ENCODE assay signal across 8 mouse cellular contexts in genomic region chr8:105607062-105607461, GRCm38 (mm10). TPM values are rescaled to one million over a fixed set of nuclear protein-coding genes. Genes with fewer than 3 reads are reported as not detected.
DNase-seq lines count a peak whose midpoint lies in the region; ATAC-seq and TF ChIP-seq lines count a peak whose summit lies in the region.

No protein-coding gene starts in this region.

- no peak for TF ChIP-seq CTCF in layer of hippocampus, adult 2 months (conservative IDR thresholded peaks at IDR 0.05)

- H3K4me3 ChIP-seq in layer of hippocampus, adult 2 months = peak overlapping the region; percentile 93
- H3K4me3 ChIP-seq in embryonic facial prominence, embryonic 10.5 days = peak overlapping the region; percentile 89
- peak overlapping the region; percentile 88 for H3K4me3 ChIP-seq in hindbrain, embryonic 13.5 days
- peak overlapping the region; percentile 80 for H3K4me3 ChIP-seq in midbrain, embryonic 14.5 days (replicated peaks; ENCODE audit: low read depth, low read length)

- peaks cover 39% of the 10 kb centered on the region for H3K4me1 ChIP-seq in embryonic facial prominence, embryonic 10.5 days
- H3K4me1 ChIP-seq in hindbrain, embryonic 13.5 days (replicated peaks) = peaks cover 34% of the 10 kb centered on the region
- H3K4me1 ChIP-seq in midbrain, embryonic 14.5 days (ENCODE audit: control insufficient read depth, insufficient read depth, low read length) = peaks cover 13% of the 10 kb centered on the region

- H3K9ac ChIP-seq in hindbrain, embryonic 13.5 days = peak overlapping the region; percentile 93
- H3K9ac ChIP-seq in midbrain, embryonic 14.5 days (replicated peaks; ENCODE audit: low read length) = peak overlapping the region; percentile 92; the same call in 1 of the 2 replicates

- no peaks in the 10 kb centered on the region for H3K9me3 ChIP-seq in embryonic facial prominence, embryonic 10.5 days
- no peaks in the 10 kb centered on the region for H3K9me3 ChIP-seq in hindbrain, embryonic 13.5 days
- no peaks in the 10 kb centered on the region for H3K9me3 ChIP-seq in midbrain, embryonic 14.5 days (ENCODE audit: control insufficient read depth, low read length)

- no peak for DNase-seq in layer of hippocampus, adult 2 months (ENCODE audit: low spot score in 2 of 2)
- no peak for DNase-seq in layer of hippocampus, adult 18-20 months (ENCODE audit: low spot score in 2 of 2)
- DNase-seq in embryonic facial prominence, embryonic 10.5 days (ENCODE audit: low spot score) = no peak
- no peak for DNase-seq in midbrain, embryonic 14.5 days
- DNase-seq in layer of hippocampus, postnatal 10 days (ENCODE audit: low spot score in 2 of 2) = no peak
- DNase-seq in cerebellum, adult 11 months = no peak
- no peak for DNase-seq in spleen, postnatal 36 days (ENCODE audit: low spot score in 2 of 2)

- H3K36me3 ChIP-seq in embryonic facial prominence, embryonic 10.5 days (replicated peaks) = no peaks in the 10 kb centered on the region
- no peaks in the 10 kb centered on the region for H3K36me3 ChIP-seq in hindbrain, embryonic 13.5 days
- H3K36me3 ChIP-seq in midbrain, embryonic 14.5 days (ENCODE audit: control insufficient read depth, insufficient read depth, low read length) = no peaks in the 10 kb centered on the region

- H3K4me2 ChIP-seq in hindbrain, embryonic 13.5 days = peak overlapping the region; percentile 93
- H3K4me2 ChIP-seq in midbrain, embryonic 14.5 days (ENCODE audit: low read length) = peak overlapping the region; percentile 97

- H3K27me3 ChIP-seq in embryonic facial prominence, embryonic 10.5 days (replicated peaks; ENCODE audit: low read depth, poor library complexity, severe bottlenecking) = peaks cover 24% of the 10 kb centered on the region
- H3K27me3 ChIP-seq in hindbrain, embryonic 13.5 days = peaks cover 9% of the 10 kb centered on the region
- H3K27me3 ChIP-seq in midbrain, embryonic 14.5 days (ENCODE audit: control insufficient read depth, insufficient read depth, low read length) = peaks cover 4% of the 10 kb centered on the region; the same call in 1 of the 2 replicates

- ATAC-seq in hindbrain, embryonic 13.5 days (ENCODE audit: low FRiP score) = no peak
- ATAC-seq in midbrain, embryonic 14.5 days (ENCODE audit: low FRiP score, low TSS enrichment) = no peak

- WGBS in embryonic facial prominence, embryonic 10.5 days = 8% methylated on average over 10 of the region's 10 CpGs
- 6% methylated on average over 10 of the region's 10 CpGs for WGBS in hindbrain, embryonic 13.5 days
- 7% methylated on average over 10 of the region's 10 CpGs for WGBS in midbrain, embryonic 14.5 days

- peak overlapping the region; percentile 96 for H3K27ac ChIP-seq in layer of hippocampus, adult 2 months
- peak overlapping the region; percentile 73; the same call in 1 of the 2 replicates for H3K27ac ChIP-seq in embryonic facial prominence, embryonic 10.5 days (replicated peaks)
- H3K27ac ChIP-seq in hindbrain, embryonic 13.5 days = peak overlapping the region; percentile 94
- H3K27ac ChIP-seq in midbrain, embryonic 14.5 days (replicated peaks; ENCODE audit: low read depth, low read length) = peak overlapping the region; percentile 93

RNA-seq across cellular contexts. Expression of gene Ripor1, which starts 2.0 kb away (rescaled TPM):
- 10 to 100 TPM; 88.7 to 94.8 TPM for total RNA-seq in layer of hippocampus, adult 2 months (2021)
- 10 to 100 TPM; 89.8 to 92.1 TPM for total RNA-seq in layer of hippocampus, adult 18-20 months (2021)
- polyA plus RNA-seq in embryonic facial prominence, embryonic 10.5 days (2016; fragmentation: Nextera tagmentation; extraction: Ambion mirVana) = 13.5 and 15.9 TPM in 2 replicates
- 26.6 and 27.1 TPM in 2 replicates for polyA plus RNA-seq in hindbrain, embryonic 13.5 days (2015; fragmentation: Nextera tagmentation; extraction: Ambion mirVana)
- 23.8 and 26.2 TPM in 2 replicates for polyA plus RNA-seq in midbrain, embryonic 14.5 days (2014; fragmentation: Nextera tagmentation; extraction: Ambion mirVana)
- 10 to 100 TPM; 73.6 to 81.2 TPM for total RNA-seq in layer of hippocampus, postnatal 10 days (2021)

RNA-seq across cellular contexts. Expression of gene Ctcf, which starts 29.3 kb away (rescaled TPM):
- 10 to 100 TPM; 70.4 to 82.6 TPM for total RNA-seq in layer of hippocampus, adult 2 months (2021)
- total RNA-seq in layer of hippocampus, adult 18-20 months (2021) = 10 to 100 TPM; 80.7 to 84.5 TPM
- polyA plus RNA-seq in embryonic facial prominence, embryonic 10.5 days (2016; fragmentation: Nextera tagmentation; extraction: Ambion mirVana) = 136 and 137 TPM in 2 replicates
- polyA plus RNA-seq in hindbrain, embryonic 13.5 days (2015; fragmentation: Nextera tagmentation; extraction: Ambion mirVana) = 114 and 120 TPM in 2 replicates
- polyA plus RNA-seq in midbrain, embryonic 14.5 days (2014; fragmentation: Nextera tagmentation; extraction: Ambion mirVana) = 75.7 and 96.9 TPM in 2 replicates
- 10 to 100 TPM; 63.6 to 67.7 TPM for total RNA-seq in layer of hippocampus, postnatal 10 days (2021)

RNA-seq across cellular contexts. Expression of gene Agrp, which starts 30.1 kb away (rescaled TPM):
- not detected for total RNA-seq in layer of hippocampus, adult 2 months (2021)
- total RNA-seq in layer of hippocampus, adult 18-20 months (2021) = not detected
- polyA plus RNA-seq in embryonic facial prominence, embryonic 10.5 days (2016; fragmentation: Nextera tagmentation; extraction: Ambion mirVana) = 0.59 and 0.64 TPM in 2 replicates
- polyA plus RNA-seq in hindbrain, embryonic 13.5 days (2015; fragmentation: Nextera tagmentation; extraction: Ambion mirVana) = 0.43 and 1.2 TPM in 2 replicates
- polyA plus RNA-seq in midbrain, embryonic 14.5 days (2014; fragmentation: Nextera tagmentation; extraction: Ambion mirVana) = 0.82 and 1.1 TPM in 2 replicates
- not detected for total RNA-seq in layer of hippocampus, postnatal 10 days (2021)

RNA-seq across cellular contexts. Expression of gene Atp6v0d1, which starts 41.2 kb away (rescaled TPM):
- 100 to 1,000 TPM; 278 to 305 TPM for total RNA-seq in layer of hippocampus, adult 2 months (2021)
- 100 to 1,000 TPM; 280 to 300 TPM for total RNA-seq in layer of hippocampus, adult 18-20 months (2021)
- 64.7 and 64.9 TPM in 2 replicates for polyA plus RNA-seq in embryonic facial prominence, embryonic 10.5 days (2016; fragmentation: Nextera tagmentation; extraction: Ambion mirVana)
- polyA plus RNA-seq in hindbrain, embryonic 13.5 days (2015; fragmentation: Nextera tagmentation; extraction: Ambion mirVana) = 201 and 203 TPM in 2 replicates
- 227 and 250 TPM in 2 replicates for polyA plus RNA-seq in midbrain, embryonic 14.5 days (2014; fragmentation: Nextera tagmentation; extraction: Ambion mirVana)
- total RNA-seq in layer of hippocampus, postnatal 10 days (2021) = 100 to 1,000 TPM; 298 to 305 TPM
